Mouse (Mus musculus) heart, embryonic 14.5 days (tissue): ENCODE results near the gene Gpr156. TPM values are rescaled to one million over a fixed set of nuclear protein-coding genes. Genes with fewer than 3 reads are reported as not detected.
"Not testable (repeated sequence)": the region's sequence is repeated elsewhere in the genome, so short reads cannot be mapped to it uniquely, and the experiment has no call there.

Experiments
- ATAC-seq: fragments of 200-750 bp; cut with Nextera tagmentation; 2 replicates; pipeline ENCODE4 v1.8.0; 2017; ENCODE audit warnings: low read depth, moderate TSS enrichment; ENCODE audit not compliant: insufficient number of reproducible peaks, insufficient read depth, low FRiP score
- H3K27ac ChIP-seq, 2 experiments: fragments of 200-500 bp in 1 of 2; fragments of 300-500 bp in 1 of 2; sonication (generic) in 1 of 2; replicated peaks in 1 of 2; 2 replicates each; pipeline ENCODE4 v1.5.1; 2012 to 2014; ENCODE audit warnings: low read depth in 2 of 2, low read length in 2 of 2, control low read depth in 1 of 2, mild to moderate bottlenecking in 1 of 2, mixed read lengths in 1 of 2; ENCODE audit not compliant: control insufficient read depth in 1 of 2, insufficient read depth in 1 of 2
- H3K27me3 ChIP-seq: fragments of 300-500 bp; sonication (generic); 2 replicates; pipeline ENCODE4 v1.6.1; 2014; ENCODE audit warnings: mild to moderate bottlenecking, low read length, control low read depth; ENCODE audit not compliant: control insufficient read depth, insufficient read depth
- H3K36me3 ChIP-seq: fragments of 300-500 bp; sonication (generic); 2 replicates; pipeline ENCODE4 v1.6.1; 2014; ENCODE audit warnings: mild to moderate bottlenecking, control low read depth, low read length, mixed read lengths; ENCODE audit not compliant: control insufficient read depth, insufficient read depth
- H3K4me1 ChIP-seq, 2 experiments: fragments of 200-500 bp in 1 of 2; fragments of 300-500 bp in 1 of 2; sonication (generic) in 1 of 2; 2 replicates each; pipeline ENCODE4 v1.6.1; 2012 to 2014; ENCODE audit warnings: low read length in 2 of 2, control low read depth in 1 of 2, mixed read lengths in 1 of 2; ENCODE audit not compliant: control insufficient read depth in 2 of 2, insufficient read depth in 2 of 2
- H3K4me2 ChIP-seq: fragments of 300-500 bp; sonication (generic); 2 replicates; pipeline ENCODE4 v1.6.1; 2014; ENCODE audit warnings: mild to moderate bottlenecking, low read length
- H3K4me3 ChIP-seq, 2 experiments: fragments of 200-500 bp in 1 of 2; fragments of 300-500 bp in 1 of 2; sonication (generic) in 1 of 2; 2 replicates each; pipeline ENCODE4 v1.5.1; 2012 to 2014; ENCODE audit warnings: low read length in 2 of 2, mild to moderate bottlenecking in 2 of 2, control low read depth in 1 of 2, low read depth in 1 of 2, moderate library complexity in 1 of 2; ENCODE audit not compliant: control insufficient read depth in 1 of 2, insufficient read depth in 1 of 2
- H3K9ac ChIP-seq: fragments of 300-500 bp; sonication (generic); 2 replicates; pipeline ENCODE4 v1.6.1; 2014; ENCODE audit warnings: mild to moderate bottlenecking, low read length
- H3K9me3 ChIP-seq: fragments of 300-500 bp; sonication (generic); 2 replicates; pipeline ENCODE4 v1.6.1; 2016; ENCODE audit warnings: low read length, control low read depth; ENCODE audit not compliant: control insufficient read depth
- WGBS: fragments of 180-500 bp; shearing (Covaris S2); extraction: QIAGEN DNeasy Blood & Tissue Kit; methylation state at CpG from one replicate; pipeline ENCODE4 v1.1.7; 2014; 5-methylcytosine and 5-hydroxymethylcytosine counted together
- polyA plus RNA-seq: library from polyadenylated mRNA; unstranded; fragments of >200 nt; fragmentation: Nextera tagmentation; extraction: Ambion mirVana; gene quantifications from 2 replicates; pipeline ENCODE4 v1.2.1, GENCODE M21; 2014

Gpr156 gene
- polyA plus RNA-seq, 1 experiment from 2014 or later, result 0.54 TPM

GRCm38 (mm10) chr16:37951171-37951570 is 34.9 kb downstream of the Gpr156 start:
- Histone ChIP-seq H3K9ac (no peak overlapping the region), H3K9me3 (no peaks in the 10 kb centered on the region)
- ATAC-seq, result no peak

GRCm38 (mm10) chr16:37953186-37953585 is 36.9 kb downstream of the Gpr156 start:
- H3K27me3 ChIP-seq, result no peaks in the 10 kb centered on the region
- no peak for ATAC-seq
- 66% methylated on average over 4 of the region's 4 CpGs for WGBS
- no peaks in the 10 kb centered on the region for H3K9me3 ChIP-seq
- no peak overlapping the region for H3K4me3 ChIP-seq
- H3K36me3 ChIP-seq, result no peaks in the 10 kb centered on the region
- no peaks in the 10 kb centered on the region; a peak in 1 of 4 replicates for H3K4me1 ChIP-seq
- H3K27ac ChIP-seq, result no peak overlapping the region
- no peak overlapping the region for H3K4me2 ChIP-seq
- no peak overlapping the region for H3K9ac ChIP-seq

More at GRCm38 (mm10) chr16:37951171-37951570, 34.9 kb downstream of the Gpr156 start:
- no peaks in the 10 kb centered on the region; a peak in 1 of 4 replicates for H3K4me1 ChIP-seq
- no peak overlapping the region for H3K4me2 ChIP-seq
- H3K27ac ChIP-seq, result no peak overlapping the region
- no peaks in the 10 kb centered on the region for H3K36me3 ChIP-seq
- no peak overlapping the region for H3K4me3 ChIP-seq
- H3K27me3 ChIP-seq, result no peaks in the 10 kb centered on the region

- H3K27ac ChIP-seq, result no peak overlapping the region
- H3K4me3 ChIP-seq, result no peak overlapping the region
- H3K4me2 ChIP-seq, result no peak overlapping the region
- 82% methylated on average over 12 of the region's 12 CpGs for WGBS
- H3K9ac ChIP-seq, result no peak overlapping the region
- no peaks in the 10 kb centered on the region for H3K27me3 ChIP-seq
- no peak for ATAC-seq
- H3K9me3 ChIP-seq, result no peaks in the 10 kb centered on the region
- no peaks in the 10 kb centered on the region; a peak in 1 of 4 replicates for H3K4me1 ChIP-seq
- no peaks in the 10 kb centered on the region for H3K36me3 ChIP-seq
These were observed 38.0 kb downstream of the Gpr156 start for GRCm38 (mm10) chr16:37953991-37954942.

GRCm38 (mm10) chr16:37955336-37955917 is 39.1 kb downstream of the Gpr156 start:
- WGBS, result 74% methylated on average over 13 of the region's 13 CpGs
- H3K4me3 ChIP-seq, result no peak overlapping the region
- ATAC-seq, result no peak
- no peak overlapping the region for H3K9ac ChIP-seq
- H3K36me3 ChIP-seq, result no peaks in the 10 kb centered on the region
- H3K9me3 ChIP-seq, result no peaks in the 10 kb centered on the region
- H3K27me3 ChIP-seq, result no peaks in the 10 kb centered on the region
- H3K4me2 ChIP-seq, result no peak overlapping the region
- no peaks in the 10 kb centered on the region; a peak in 1 of 4 replicates for H3K4me1 ChIP-seq
- no peak overlapping the region; a peak in 1 of 4 replicates for H3K27ac ChIP-seq

- ATAC-seq, result no peak
These were observed 39.9 kb downstream of the Gpr156 start for GRCm38 (mm10) chr16:37956076-37956676.

GRCm38 (mm10) chr16:37956751-37957150 is 40.5 kb downstream of the Gpr156 start:
- no peak overlapping the region for H3K4me2 ChIP-seq
- H3K9ac ChIP-seq, result no peak overlapping the region
- H3K27ac ChIP-seq, result no peak overlapping the region
- H3K4me1 ChIP-seq, result no peaks in the 10 kb centered on the region; a peak in 1 of 4 replicates
- ATAC-seq, result no peak
- no peak overlapping the region for H3K4me3 ChIP-seq
- 69% methylated on average over 4 of the region's 4 CpGs for WGBS
- H3K9me3 ChIP-seq, result no peaks in the 10 kb centered on the region
- H3K36me3 ChIP-seq, result no peaks in the 10 kb centered on the region
- no peaks in the 10 kb centered on the region for H3K27me3 ChIP-seq

More at GRCm38 (mm10) chr16:37956076-37956676, 39.9 kb downstream of the Gpr156 start:
- H3K9me3 ChIP-seq, result no peaks in the 10 kb centered on the region
- H3K9ac ChIP-seq, result no peak overlapping the region
- no peak overlapping the region; a peak in 1 of 4 replicates for H3K27ac ChIP-seq
- WGBS, result 85% methylated on average over 14 of the region's 14 CpGs
- no peaks in the 10 kb centered on the region for H3K36me3 ChIP-seq
- no peak overlapping the region for H3K4me2 ChIP-seq
- no peak overlapping the region for H3K4me3 ChIP-seq
- H3K27me3 ChIP-seq, result no peaks in the 10 kb centered on the region
- no peaks in the 10 kb centered on the region; a peak in 1 of 4 replicates for H3K4me1 ChIP-seq

- H3K4me3 ChIP-seq, H3K27me3 ChIP-seq, H3K4me1 ChIP-seq, H3K9me3 ChIP-seq, H3K9ac ChIP-seq, H3K4me2 ChIP-seq, ATAC-seq, H3K27ac ChIP-seq, H3K36me3 ChIP-seq: not testable (repeated sequence)
- 77% methylated on average over 4 of the region's 4 CpGs for WGBS
These were observed 46.4 kb downstream of the Gpr156 start for GRCm38 (mm10) chr16:37962696-37963095.
